Mouse (Mus musculus) heart, postnatal 4 days (tissue): ENCODE data around the gene Olfr224. TPM values are rescaled to one million over a fixed set of nuclear protein-coding genes. Genes with fewer than 3 reads are reported as not detected.
"Not testable (repeated sequence)": the region's sequence is repeated elsewhere in the genome, so short reads cannot be mapped to it uniquely, and the experiment has no call there.

Source experiments
- DNase-seq: peaks from one replicate; pipeline ENCODE4 v3.0.0; 2021
- total RNA-seq, 2 experiments: library from RNA; stranded (reverse); gene quantifications; 2 replicates each; pipeline ENCODE4 v1.2.3; 2021

Olfr224 gene
- total RNA-seq, result not detected

DNA sequence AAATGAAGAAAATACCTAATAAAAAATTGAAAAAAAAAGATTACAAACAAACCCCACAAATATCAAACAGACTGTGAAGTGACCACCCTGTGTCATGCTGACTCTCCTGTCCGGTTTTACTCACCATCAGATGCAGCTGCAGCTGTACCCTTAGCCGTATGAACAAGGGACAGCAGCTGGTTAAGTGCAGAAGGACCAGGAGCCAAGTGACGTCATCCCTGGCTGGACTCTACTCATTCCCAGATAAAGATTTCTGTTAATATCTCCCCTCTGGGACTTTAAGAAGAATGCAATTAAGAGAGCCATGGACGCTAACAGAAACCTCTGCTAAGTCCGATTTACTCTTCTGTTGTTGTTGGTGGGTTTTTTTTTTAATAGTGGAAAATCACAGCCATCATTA is at the start of gene Olfr224:
TSS of gene Olfr224 (minus strand) at position 149 of the 400 bp plus-strand sequence.
- peak; percentile 55 for DNase-seq

DNA sequence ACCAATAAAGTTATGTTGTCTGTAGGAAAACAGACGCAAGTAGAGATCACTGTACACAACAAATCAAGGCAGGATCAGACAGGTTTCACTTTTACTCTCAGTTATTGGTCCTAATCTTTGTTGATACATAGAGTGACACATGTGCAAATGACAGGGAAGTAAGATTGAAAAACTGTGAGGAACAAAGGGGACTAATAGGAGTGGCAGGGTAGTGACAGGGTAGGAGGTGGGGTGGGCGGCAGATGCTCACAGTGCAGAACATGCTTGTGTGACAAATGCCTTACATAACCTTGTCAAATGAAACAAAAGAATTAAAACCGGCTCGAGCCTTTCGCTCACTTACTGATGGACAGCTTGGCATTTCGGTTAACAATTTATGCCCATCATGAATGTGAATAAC is 48.4 kb upstream of the Olfr224 start:
- DNase-seq, result no peak

- DNase-seq, result no peak
Observed at GRCm38 (mm10) chr11:58618369-58618768, 48.0 kb upstream of the Olfr224 start.

GRCm38 (mm10) chr11:58615975-58616374 is 45.6 kb upstream of the Olfr224 start, which contains the start of gene 2210407C18Rik:
Gene 2210407C18Rik (minus strand): TSS chr11:58616075.
- DNase-seq, result no peak

DNA sequence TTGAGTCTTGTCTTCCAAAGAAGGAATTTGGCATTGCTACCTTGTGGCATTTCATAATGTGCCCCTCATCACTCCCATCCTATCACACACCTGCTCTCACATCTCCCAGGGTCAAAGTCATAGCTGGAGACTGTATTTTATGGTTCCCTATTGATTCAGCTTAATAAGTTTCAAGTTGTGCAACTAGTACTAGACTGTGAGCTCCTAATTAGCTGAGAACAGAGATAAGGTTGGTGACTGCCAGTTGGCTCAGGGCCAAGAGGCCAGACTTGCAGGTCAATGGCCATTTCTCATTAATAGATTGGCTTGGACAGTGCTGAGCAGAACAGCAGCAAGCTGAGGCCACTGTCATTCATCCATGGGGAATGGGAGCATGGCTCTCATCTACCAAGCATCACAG is 44.2 kb upstream of the Olfr224 start:
- DNase-seq, result no peak

- no peak for DNase-seq
Observed at GRCm38 (mm10) chr11:58613359-58613758, 43.0 kb upstream of the Olfr224 start.

GRCm38 (mm10) chr11:58607030-58607429 is 36.7 kb upstream of the Olfr224 start:
- DNase-seq, result no peak

DNA sequence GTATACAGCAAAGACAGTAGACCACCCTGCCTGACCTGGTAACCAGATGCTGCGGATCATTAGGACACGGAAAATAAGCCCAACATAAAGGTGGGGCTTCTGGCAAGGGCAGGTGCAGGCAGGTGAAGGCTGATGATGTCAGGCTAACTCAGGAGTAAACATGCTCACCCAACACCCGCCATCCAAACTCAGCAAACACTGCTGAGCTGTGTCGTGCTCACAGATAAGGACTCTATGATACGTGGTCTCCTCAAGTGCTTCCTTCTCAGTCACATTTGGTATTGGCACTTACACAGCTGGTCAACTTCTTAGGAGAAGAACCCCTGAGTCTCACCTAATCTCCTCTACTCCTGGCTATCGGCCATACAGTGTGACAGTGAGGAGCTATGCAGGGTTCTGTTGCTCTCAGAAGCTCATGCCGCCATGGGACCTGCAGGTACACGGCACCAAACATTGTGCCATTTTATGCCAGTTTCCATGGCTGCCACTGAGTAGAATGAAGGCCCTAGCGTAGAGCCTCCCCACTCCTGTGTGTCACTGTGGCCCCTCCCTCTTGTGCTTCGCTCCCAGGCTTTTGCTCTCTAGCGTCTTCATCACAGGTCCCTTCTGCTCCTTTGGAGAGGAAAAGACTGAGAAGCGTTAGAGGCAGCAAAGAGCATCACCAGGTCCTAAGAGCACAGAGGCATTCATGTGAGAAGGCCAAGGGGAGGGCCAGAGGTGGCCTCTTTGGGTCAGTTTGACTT is 36.0 kb upstream of the Olfr224 start:
- no peak for DNase-seq

- no peak for DNase-seq
Observed at GRCm38 (mm10) chr11:58605228-58605627, 34.9 kb upstream of the Olfr224 start.

- DNase-seq, result no peak
Observed at GRCm38 (mm10) chr11:58604688-58605087, 34.3 kb upstream of the Olfr224 start.

DNA sequence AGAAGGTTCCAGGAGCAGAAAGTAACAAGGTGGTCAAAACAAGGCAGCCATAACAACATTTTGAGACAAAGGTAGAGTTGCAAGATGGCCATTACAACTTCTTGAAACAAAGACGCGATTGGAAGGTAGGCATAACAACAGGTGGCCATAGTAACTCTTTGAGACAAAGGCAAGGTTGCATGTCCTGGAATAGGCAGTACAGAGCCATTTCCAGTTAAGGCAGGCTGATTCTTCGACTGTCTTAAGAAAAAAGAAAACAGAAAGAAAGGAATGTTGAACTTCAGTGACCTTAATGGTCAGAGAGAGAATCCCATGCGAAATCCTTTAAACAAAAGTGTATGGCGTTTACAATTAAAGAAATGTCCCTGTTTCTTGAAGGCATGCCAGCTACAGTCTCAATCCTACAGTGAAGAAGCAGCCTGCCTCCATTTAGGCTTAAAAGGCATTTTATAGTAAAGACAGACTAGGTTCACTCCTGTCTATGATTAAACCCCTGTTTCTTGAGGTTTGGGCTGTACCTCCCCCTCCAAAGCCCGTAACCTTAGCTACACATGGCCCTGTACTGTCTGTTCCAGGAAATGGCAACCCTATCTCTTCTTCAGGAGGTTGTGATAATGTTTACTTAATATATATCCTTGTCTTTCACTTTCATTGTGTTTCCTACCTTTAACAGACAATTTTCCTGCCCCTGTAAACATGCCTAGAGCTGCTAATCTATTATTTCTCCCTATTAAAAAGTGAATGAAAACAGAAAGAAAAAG is 32.6 kb upstream of the Olfr224 start:
- DNase-seq, result no peak

- no peak for DNase-seq
Observed at GRCm38 (mm10) chr11:58602062-58602461, 31.7 kb upstream of the Olfr224 start.

DNA sequence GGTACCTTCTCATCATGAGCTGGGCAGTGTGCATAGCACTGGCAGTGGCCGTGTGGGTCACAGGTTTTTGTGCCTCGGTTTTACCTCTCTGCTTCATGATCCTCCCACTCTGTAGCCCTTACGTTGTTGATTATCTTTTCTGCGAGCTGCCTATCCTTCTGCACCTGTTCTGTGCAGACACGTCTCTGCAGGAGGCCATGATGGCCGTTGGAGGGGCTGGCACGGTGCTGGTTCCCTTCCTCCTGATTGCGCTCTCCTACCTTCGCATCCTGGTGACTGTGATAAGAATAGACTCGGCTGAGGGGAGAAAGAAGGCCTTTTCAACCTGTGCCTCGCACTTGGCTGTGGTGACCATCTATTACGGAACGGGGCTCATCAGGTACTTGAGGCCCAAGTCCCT is 27.5 kb upstream of the Olfr224 start:
- no peak for DNase-seq

- DNase-seq, result no peak
Observed at GRCm38 (mm10) chr11:58594814-58595213, 24.5 kb upstream of the Olfr224 start, which contains the start of gene Olfr324. Gene Olfr324 (plus strand): TSS chr11:58595114.

- no peak for DNase-seq
Observed at GRCm38 (mm10) chr11:58588620-58589250, 18.4 kb upstream of the Olfr224 start.

GRCm38 (mm10) chr11:58587898-58588348 is 17.6 kb upstream of the Olfr224 start:
- DNase-seq, result peak; percentile 71

DNA sequence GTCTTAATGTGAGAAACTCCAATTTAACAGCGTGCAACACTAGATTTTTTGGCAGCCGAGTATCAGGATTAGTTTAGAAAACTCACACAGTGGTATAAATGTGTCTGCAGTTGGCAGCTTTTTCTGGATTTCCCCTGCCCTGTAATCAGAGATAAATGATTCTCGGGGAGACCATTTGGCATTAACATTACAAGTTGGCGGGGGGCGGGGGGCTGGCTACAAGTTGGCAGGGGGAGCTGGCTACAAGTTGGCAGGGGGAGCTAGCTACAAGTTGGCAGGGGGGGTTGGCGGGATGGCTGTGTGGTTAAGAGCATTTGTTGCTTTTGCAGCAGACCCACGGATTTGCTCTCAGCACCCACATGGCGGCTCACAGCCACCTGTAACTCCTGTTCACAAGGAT is 8.3 kb upstream of the Olfr224 start:
- DNase-seq, result no peak

DNA sequence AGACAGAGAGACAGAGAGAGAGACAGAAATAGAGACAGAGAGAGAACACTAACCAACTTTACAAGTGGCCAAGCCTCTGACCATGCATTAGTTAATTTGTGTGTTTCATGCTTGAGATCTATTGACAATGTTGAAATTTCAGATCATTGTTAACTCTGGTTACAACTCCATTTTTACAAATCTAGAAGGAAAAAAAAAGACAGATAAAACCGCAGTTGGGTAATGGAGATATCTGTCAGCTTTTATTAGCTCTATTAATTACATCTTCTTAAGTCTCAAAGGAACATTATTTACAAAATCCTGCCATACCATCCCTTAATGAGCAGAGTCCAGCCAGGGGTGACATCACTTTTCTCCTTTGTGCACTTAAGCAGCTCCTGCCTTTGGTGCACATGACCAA is 7.1 kb upstream of the Olfr224 start, which contains the start of gene Olfr325:
TSS of gene Olfr325 (plus strand) at position 301 of the 400 bp plus-strand sequence.
- no peak for DNase-seq

- no peak for DNase-seq
Observed at GRCm38 (mm10) chr11:58555536-58555935, 14.8 kb downstream of the Olfr224 start, which contains the start of gene Olfr328. Gene Olfr328 (minus strand): TSS chr11:58555636.

DNA sequence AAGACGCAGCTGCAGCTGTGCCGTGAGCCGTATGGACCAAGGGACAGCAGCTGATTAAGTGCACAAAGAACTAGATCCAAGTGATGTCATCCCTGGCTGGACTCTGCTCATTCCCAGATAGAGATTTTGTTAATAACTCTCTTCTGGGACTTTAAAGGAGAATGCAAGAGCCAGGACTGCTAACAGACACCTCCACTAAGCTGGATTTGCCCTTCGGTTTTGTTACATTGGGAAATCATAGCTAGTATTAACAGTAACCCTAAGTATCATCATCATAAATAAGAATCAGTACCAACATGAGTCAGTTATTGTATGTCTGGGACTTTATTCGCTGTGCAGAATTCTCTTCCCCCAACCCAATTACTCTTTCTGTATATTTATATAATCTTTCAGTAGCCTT is 24.0 kb downstream of the Olfr224 start, which contains the start of gene Olfr329-ps:
TSS of gene Olfr329-ps (minus strand) at position 101 of the 400 bp plus-strand sequence.
- DNase-seq, result no peak

DNA sequence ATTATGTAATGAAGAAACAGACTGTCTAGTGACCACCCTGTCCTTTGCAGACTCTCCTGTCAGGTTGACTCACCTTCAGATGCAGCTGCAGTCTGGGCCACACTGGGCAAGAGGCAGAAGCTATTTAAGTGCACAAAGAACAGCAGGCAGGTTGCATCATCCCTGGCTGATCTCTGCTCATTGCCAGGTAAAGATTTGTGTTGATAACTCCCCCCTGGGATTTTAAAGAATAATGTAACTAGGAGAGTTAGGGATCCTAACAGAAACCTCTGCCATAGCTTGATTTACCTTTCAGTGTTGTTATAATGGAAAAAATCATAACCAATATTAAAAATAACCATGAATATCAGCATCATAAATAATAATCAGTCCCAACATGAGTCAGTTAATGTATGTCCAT is 35.6 kb downstream of the Olfr224 start, which contains the start of gene Olfr330:
TSS of gene Olfr330 (minus strand) at position 101 of the 400 bp plus-strand sequence.
- DNase-seq, result not testable (repeated sequence)

DNA sequence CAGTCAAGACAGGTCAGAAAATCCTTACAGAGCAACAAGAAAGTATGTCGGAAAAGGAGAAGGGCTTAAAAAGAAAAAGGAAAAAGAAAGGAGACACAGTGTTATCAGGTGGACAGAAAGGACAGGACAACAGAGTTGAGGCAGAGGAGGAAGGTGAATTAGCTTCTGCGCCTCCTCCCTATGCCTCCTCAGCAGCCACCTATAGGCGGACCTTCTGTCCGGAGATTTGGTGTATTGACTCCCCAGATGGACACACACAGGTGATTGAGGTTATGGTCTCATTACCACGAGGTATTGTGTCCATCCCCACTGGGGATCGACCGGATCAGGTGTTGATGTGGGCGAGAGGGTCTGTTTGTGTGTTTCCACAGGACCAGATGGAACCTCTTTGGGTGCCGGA is 50.6 kb downstream of the Olfr224 start:
- peak; percentile 24 for DNase-seq

DNA sequence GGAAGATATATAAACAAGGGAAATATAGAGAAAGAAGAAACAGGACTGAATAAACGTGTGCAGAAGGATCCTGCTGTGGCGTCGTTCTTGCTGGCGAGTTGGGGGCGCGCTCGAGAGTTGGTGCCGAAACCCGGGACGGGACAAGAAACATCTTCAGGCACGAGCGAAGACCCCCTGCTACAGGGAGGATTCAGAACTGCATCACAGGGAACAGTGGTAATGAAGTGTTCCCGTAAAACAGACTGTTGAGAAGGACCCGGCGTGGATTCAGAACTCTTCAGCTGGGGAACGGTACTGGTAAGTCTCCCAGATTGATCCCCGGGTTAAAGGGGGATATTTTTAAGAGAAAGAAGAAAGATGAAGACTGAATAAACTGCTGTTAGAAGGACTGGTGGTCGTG is 51.4 kb downstream of the Olfr224 start:
- DNase-seq, result peak; percentile 70
